Comparison of ENCODE assay signal across 21 mouse cellular contexts in genomic region chr16:43094161-43094560, GRCm38 (mm10).
"Had no signal": no experiment of that assay in that cellular context is flagged by ENCODE, and none has a peak within 500 bp of the region (broad histone marks: within the 10 kb centered on the region; RNA-seq: fewer than 3 reads in every experiment).

No protein-coding gene starts in this region.

- H3K4me3 ChIP-seq: embryonic facial prominence, embryonic 12.5 days; embryonic facial prominence, embryonic 13.5 days; embryonic facial prominence, embryonic 15.5 days; erythroblast, embryonic 14.5 days; forebrain, embryonic 10.5 days; forebrain, embryonic 12.5 days; forebrain, embryonic 13.5 days; forebrain, embryonic 15.5 days; gastrocnemius, adult 2 months; heart, adult 2 months; heart, embryonic 10.5 days had no signal

- H3K4me1 ChIP-seq: embryonic facial prominence, embryonic 12.5 days; embryonic facial prominence, embryonic 13.5 days; embryonic facial prominence, embryonic 15.5 days; forebrain, embryonic 10.5 days; heart, embryonic 10.5 days had no signal

- DNase-seq: cerebellum, adult 8-10 months; cerebellum, adult 9-11 months; embryo, embryonic 11 days; forebrain, postnatal 0 days; gastrocnemius, adult 2 months; gastrocnemius, postnatal 10 days; gastrocnemius, postnatal 14 days; gastrocnemius, postnatal 25 days; gastrocnemius, postnatal 36 days; heart, adult 11 months; heart, adult 18-20 months; heart, adult 2 months had no signal

- H3K27me3 ChIP-seq: embryonic facial prominence, embryonic 12.5 days; embryonic facial prominence, embryonic 13.5 days; embryonic facial prominence, embryonic 15.5 days; forebrain, embryonic 12.5 days; forebrain, embryonic 13.5 days; forebrain, embryonic 15.5 days had no signal

- H3K9me3 ChIP-seq: embryonic facial prominence, embryonic 12.5 days; embryonic facial prominence, embryonic 13.5 days; embryonic facial prominence, embryonic 15.5 days; forebrain, embryonic 10.5 days; forebrain, embryonic 12.5 days; forebrain, embryonic 13.5 days; forebrain, embryonic 15.5 days; heart, embryonic 10.5 days had no signal

- H3K9ac ChIP-seq: embryonic facial prominence, embryonic 12.5 days; embryonic facial prominence, embryonic 13.5 days; embryonic facial prominence, embryonic 15.5 days; forebrain, embryonic 12.5 days; forebrain, embryonic 13.5 days; forebrain, embryonic 15.5 days; forebrain, postnatal 0 days had no signal

- H3K36me3 ChIP-seq: embryonic facial prominence, embryonic 12.5 days; embryonic facial prominence, embryonic 13.5 days; embryonic facial prominence, embryonic 15.5 days; forebrain, embryonic 10.5 days; forebrain, embryonic 12.5 days; forebrain, embryonic 15.5 days; heart, embryonic 10.5 days had no signal

- H3K4me2 ChIP-seq: embryonic facial prominence, embryonic 12.5 days; embryonic facial prominence, embryonic 13.5 days; embryonic facial prominence, embryonic 15.5 days; forebrain, embryonic 12.5 days; forebrain, embryonic 13.5 days; forebrain, embryonic 15.5 days had no signal

- H3K27ac ChIP-seq: embryonic facial prominence, embryonic 12.5 days; embryonic facial prominence, embryonic 13.5 days; embryonic facial prominence, embryonic 15.5 days; forebrain, embryonic 10.5 days; forebrain, embryonic 12.5 days; forebrain, embryonic 13.5 days; forebrain, embryonic 15.5 days; gastrocnemius, adult 2 months; heart, adult 2 months; heart, embryonic 10.5 days had no signal
